Comparison of ENCODE assay signal across 30 mouse cellular contexts in the genomic region with DNA sequence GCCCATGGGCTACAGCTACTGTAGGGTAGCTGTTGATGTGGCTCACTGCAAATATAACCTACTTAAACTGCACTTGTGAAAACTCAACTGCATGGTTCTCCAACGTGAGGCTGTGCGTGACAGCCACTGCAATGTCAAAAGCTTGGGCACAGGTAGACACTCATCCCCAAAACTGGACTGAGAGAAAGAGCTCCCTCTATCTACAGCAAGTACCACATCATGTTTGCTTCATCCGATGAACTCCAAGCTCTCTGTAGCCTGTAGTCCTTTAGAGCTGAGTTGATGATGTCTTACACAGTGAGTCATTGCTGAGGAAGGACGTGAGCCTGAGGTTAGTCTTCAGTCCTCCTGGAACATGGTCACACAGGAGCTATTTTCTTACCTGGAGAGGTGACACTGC.
DNase-seq lines count a peak whose midpoint lies in the region; ATAC-seq and TF ChIP-seq lines count a peak whose summit lies in the region.
"Had no signal": no experiment of that assay in that cellular context is flagged by ENCODE, and none has a peak within 500 bp of the region (broad histone marks: within the 10 kb centered on the region; RNA-seq: fewer than 3 reads in every experiment).

No protein-coding gene starts in this region.

- no peaks in the 10 kb centered on the region for H3K9me3 ChIP-seq in heart, postnatal 0 days (replicated peaks; ENCODE audit: control insufficient read depth, low read length)
- no peaks in the 10 kb centered on the region for H3K9me3 ChIP-seq in liver, embryonic 14.5 days (ENCODE audit: control insufficient read depth, low read length)
- H3K9me3 ChIP-seq in liver, embryonic 12.5 days (replicated peaks), result no peaks in the 10 kb centered on the region
- H3K9me3 ChIP-seq: embryonic facial prominence, embryonic 13.5 days; forebrain, embryonic 12.5 days; heart, embryonic 10.5 days; hindbrain, embryonic 10.5 days; intestine, embryonic 15.5 days; limb, embryonic 13.5 days; liver, embryonic 15.5 days; megakaryocyte, embryonic 14.5 days; midbrain, embryonic 13.5 days; neural tube, embryonic 12.5 days had no signal

- no peak overlapping the region for H3K4me2 ChIP-seq in heart, postnatal 0 days (ENCODE audit: low read depth, low read length)
- no peak overlapping the region for H3K4me2 ChIP-seq in liver, embryonic 14.5 days (ENCODE audit: low read depth)
- H3K4me2 ChIP-seq in liver, embryonic 12.5 days, result no peak overlapping the region
- H3K4me2 ChIP-seq: embryonic facial prominence, embryonic 13.5 days; forebrain, embryonic 12.5 days; intestine, embryonic 15.5 days; limb, embryonic 13.5 days; liver, embryonic 15.5 days; midbrain, embryonic 13.5 days; neural tube, embryonic 12.5 days had no signal

- no peak for DNase-seq in heart, postnatal 0 days (ENCODE audit: low spot score)
- DNase-seq in heart, postnatal 10 days, result no peak
- DNase-seq in liver, embryonic 14.5 days (ENCODE audit: low read depth in 3 of 3, low spot score in 3 of 3), result no peak
- DNase-seq in A20 (ENCODE audit: low read depth, low spot score), result peak; percentile 19
- peak; percentile 19 for DNase-seq in splenic B cell, adult 2 months (ENCODE audit: low read depth, low spot score)
- DNase-seq: adrenal gland, adult 8-10 months; B cell, adult 2 months; cerebellum, adult 2 months; cerebellum, postnatal 25 days; embryo, embryonic 11 days; kidney, postnatal 10 days; lung, postnatal 14 days; right cerebral cortex, postnatal 14 days; spleen, adult 18-20 months; thymus, postnatal 4 days had no signal

- H3K4me1 ChIP-seq in heart, postnatal 0 days (ENCODE audit: control insufficient read depth, insufficient read depth), result peaks cover 43% of the 10 kb centered on the region
- H3K4me1 ChIP-seq in liver, embryonic 14.5 days (replicated peaks; ENCODE audit: control insufficient read depth in 2 of 2, insufficient read depth in 2 of 2, low read length in 1 of 2), result peaks cover 26 to 32% of the 10 kb centered on the region in 2 experiments
- peaks cover 30% of the 10 kb centered on the region for H3K4me1 ChIP-seq in liver, embryonic 12.5 days
- H3K4me1 ChIP-seq: neural tube, embryonic 12.5 days had no signal

- ATAC-seq in heart, postnatal 0 days (ENCODE audit: insufficient read depth, low read depth), result no peak
- ATAC-seq in liver, embryonic 14.5 days (ENCODE audit: insufficient read depth), result no peak
- no peak for ATAC-seq in liver, embryonic 12.5 days
- no peak for ATAC-seq in megakaryocyte, adult 5-6 weeks (ENCODE audit: poor library complexity, severe bottlenecking)
- ATAC-seq: activated CD4-positive, CD25-positive, alpha-beta regulatory T cell, adult 4 months; hindbrain, embryonic 16.5 days; intestine, embryonic 15.5 days; midbrain, embryonic 13.5 days had no signal

- TF ChIP-seq EP300 in heart, postnatal 0 days (IDR thresholded peaks at IDR 0.05; ENCODE audit: low read depth), result no peak
- no peak for TF ChIP-seq EP300 in liver, embryonic 14.5 days (IDR thresholded peaks at IDR 0.05; ENCODE audit: low read depth)

- H3K27me3 ChIP-seq in heart, postnatal 0 days (ENCODE audit: control insufficient read depth, insufficient read depth, low read length), result no peaks in the 10 kb centered on the region
- H3K27me3 ChIP-seq in liver, embryonic 14.5 days (ENCODE audit: control insufficient read depth, insufficient read depth, low read length), result no peaks in the 10 kb centered on the region
- no peaks in the 10 kb centered on the region; the same call in 1 of the 2 replicates for H3K27me3 ChIP-seq in liver, embryonic 12.5 days (replicated peaks)
- no peaks in the 10 kb centered on the region for H3K27me3 ChIP-seq in splenic B cell, adult 2 months (ENCODE audit: control insufficient read depth, insufficient read depth, low read length, poor library complexity, severe bottlenecking)
- H3K27me3 ChIP-seq: embryonic facial prominence, embryonic 13.5 days; forebrain, embryonic 12.5 days; intestine, embryonic 15.5 days; limb, embryonic 13.5 days; liver, embryonic 15.5 days; midbrain, embryonic 13.5 days; neural tube, embryonic 12.5 days had no signal

- H3K27ac ChIP-seq in heart, postnatal 0 days (ENCODE audit: low read depth), result no peak overlapping the region
- no peak overlapping the region for H3K27ac ChIP-seq in liver, embryonic 14.5 days
- no peak overlapping the region for H3K27ac ChIP-seq in liver, embryonic 12.5 days
- H3K27ac ChIP-seq: embryonic facial prominence, embryonic 13.5 days; forebrain, embryonic 12.5 days; heart, embryonic 10.5 days; hindbrain, embryonic 10.5 days; intestine, embryonic 15.5 days; limb, embryonic 13.5 days; liver, embryonic 15.5 days; midbrain, embryonic 13.5 days; neural tube, embryonic 12.5 days had no signal

- no peak overlapping the region for H3K9ac ChIP-seq in heart, postnatal 0 days (replicated peaks; ENCODE audit: low read depth, low read length)
- no peak overlapping the region for H3K9ac ChIP-seq in liver, embryonic 14.5 days (replicated peaks)
- no peak overlapping the region for H3K9ac ChIP-seq in liver, embryonic 12.5 days
- H3K9ac ChIP-seq: embryonic facial prominence, embryonic 13.5 days; forebrain, embryonic 12.5 days; intestine, embryonic 15.5 days; limb, embryonic 13.5 days; liver, embryonic 15.5 days; midbrain, embryonic 13.5 days; neural tube, embryonic 12.5 days had no signal

- intact Hi-C loops in heart, postnatal 10 days (cut with DNase I), result no loop called here

- H3K4me3 ChIP-seq in heart, postnatal 0 days (ENCODE audit: low read depth, low read length), result no peak overlapping the region
- H3K4me3 ChIP-seq in liver, embryonic 14.5 days (ENCODE audit: insufficient read depth in 1 of 2, low read depth in 2 of 2, low read length in 2 of 2), result no peak overlapping the region
- no peak overlapping the region for H3K4me3 ChIP-seq in liver, embryonic 12.5 days
- H3K4me3 ChIP-seq: embryonic facial prominence, embryonic 13.5 days; erythroblast, embryonic 14.5 days; forebrain, embryonic 12.5 days; heart, embryonic 10.5 days; hindbrain, embryonic 10.5 days; intestine, embryonic 15.5 days; limb, embryonic 13.5 days; liver, embryonic 15.5 days; megakaryocyte, embryonic 14.5 days; midbrain, embryonic 13.5 days; neural tube, embryonic 12.5 days had no signal

- no peaks in the 10 kb centered on the region for H3K36me3 ChIP-seq in heart, postnatal 0 days (replicated peaks; ENCODE audit: control insufficient read depth, insufficient read depth, low read length)
- H3K36me3 ChIP-seq in liver, embryonic 14.5 days (replicated peaks; ENCODE audit: control insufficient read depth, insufficient read depth, low read depth), result no peaks in the 10 kb centered on the region
- H3K36me3 ChIP-seq in liver, embryonic 12.5 days, result no peaks in the 10 kb centered on the region
- H3K36me3 ChIP-seq in splenic B cell, adult 2 months (ENCODE audit: control insufficient read depth, insufficient read depth, low read length, poor library complexity, severe bottlenecking), result no peaks in the 10 kb centered on the region
- H3K36me3 ChIP-seq: forebrain, embryonic 12.5 days; hindbrain, embryonic 10.5 days; intestine, embryonic 15.5 days; liver, embryonic 15.5 days; midbrain, embryonic 13.5 days; neural tube, embryonic 12.5 days had no signal

- 73% methylated on average over 4 of the region's 4 CpGs for WGBS in heart, postnatal 0 days
- WGBS in liver, embryonic 14.5 days (ENCODE audit: insufficient replicate concordance), result 70% methylated on average over 4 of the region's 4 CpGs
- WGBS in liver, embryonic 12.5 days (ENCODE audit: insufficient replicate concordance), result 75% methylated on average over 4 of the region's 4 CpGs

- peak; percentile 21; the same call in 1 of the 2 replicates for TF ChIP-seq CTCF in heart, postnatal 0 days (IDR thresholded peaks at IDR 0.05; ENCODE audit: low read depth)
- peak; percentile 54 for TF ChIP-seq CTCF in liver, embryonic 14.5 days (IDR thresholded peaks at IDR 0.05; ENCODE audit: low read depth)

Comparison
In these comparisons a context has a peak if more than half of its experiments do, and no peak if none do; other contexts are left out.
1. DNase-seq: peak in A20 (single experiment) and splenic B cell, adult 2 months (single experiment); none in heart, postnatal 0 days (single experiment), heart, postnatal 10 days (0 of 2) and liver, embryonic 14.5 days (0 of 3).